Mouse (Mus musculus) megakaryocyte, embryonic 14.5 days (primary cell): Measurements from ENCODE around the gene Rhoj.

Source experiments
- FLI1 ChIP-seq: IDR thresholded peaks from 2 replicates; pipeline ENCODE4 v1.6.1; 2012; ENCODE audit warnings: low read length, inconsistent platforms, mixed read lengths
- GATA1 ChIP-seq: IDR thresholded peaks from 3 replicates; pipeline ENCODE4 v1.6.1; 2012; ENCODE audit warnings: mixed read lengths, low read length, inconsistent platforms, borderline replicate concordance

DNA sequence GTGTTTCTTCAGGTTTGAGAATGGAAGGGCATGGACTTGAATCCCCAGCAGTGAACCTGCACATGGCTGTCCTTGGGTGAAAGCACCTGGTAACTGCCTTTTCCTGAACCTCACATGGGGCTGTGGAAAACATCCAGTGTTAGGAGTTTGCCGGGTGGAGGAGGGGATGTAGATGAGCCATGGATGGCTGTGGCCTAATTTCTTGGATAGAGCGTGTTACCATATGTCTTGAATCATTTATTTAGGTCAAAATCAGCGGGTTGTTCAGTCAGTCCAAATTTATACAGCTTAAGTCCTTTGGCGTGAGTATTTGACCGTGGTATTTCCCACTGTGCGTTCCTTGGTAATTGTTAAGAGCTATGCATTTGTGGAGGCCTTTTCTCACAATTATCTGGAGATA lies 68.0 kb downstream of the Rhoj start:
- TF ChIP-seq GATA1 = no peak
- TF ChIP-seq FLI1 = no peak
